Mouse (Mus musculus) retina, postnatal 1 day (tissue): Measurements from ENCODE around the gene Xdh.
A peak's percentile ranks its signal among the peaks of the same experiment; 100 is the strongest.
"Not testable (repeated sequence)": the region's sequence is repeated elsewhere in the genome, so short reads cannot be mapped to it uniquely, and the experiment has no call there.

Experiments used
- DNase-seq: peaks from one replicate; pipeline ENCODE4 v3.0.0-alpha.2; 2012

Xdh gene

GRCm38 (mm10) chr17:73879262-73879916 lies 70.6 kb downstream of the Xdh start:
- DNase-seq: peak; percentile 29

- DNase-seq: no peak
These were observed 74.3 kb downstream of the Xdh start for GRCm38 (mm10) chr17:73875674-73876073.

DNA sequence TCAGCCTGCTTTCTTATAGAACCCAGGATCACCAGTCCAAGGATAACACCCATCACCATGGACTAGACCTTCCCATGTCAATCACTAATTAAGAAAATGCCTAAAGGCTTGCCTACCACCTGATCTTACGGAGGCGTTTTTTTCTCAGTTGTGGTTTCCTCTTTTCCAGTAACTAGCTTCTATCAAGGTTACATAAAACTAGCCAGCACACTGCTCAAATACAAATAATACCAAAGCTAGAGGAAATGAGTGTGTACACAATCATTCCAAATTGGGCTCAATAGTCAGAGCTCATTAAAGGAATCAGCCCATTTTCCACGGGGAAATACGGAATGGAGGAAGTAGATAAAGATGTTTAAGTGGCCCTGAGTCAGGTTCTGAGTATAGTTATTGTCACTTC lies 74.7 kb downstream of the Xdh start:
- DNase-seq: no peak

GRCm38 (mm10) chr17:73870956-73871605 lies 78.9 kb downstream of the Xdh start:
- DNase-seq: no peak

GRCm38 (mm10) chr17:73869008-73869685 lies 80.8 kb downstream of the Xdh start:
- DNase-seq: no peak

DNA sequence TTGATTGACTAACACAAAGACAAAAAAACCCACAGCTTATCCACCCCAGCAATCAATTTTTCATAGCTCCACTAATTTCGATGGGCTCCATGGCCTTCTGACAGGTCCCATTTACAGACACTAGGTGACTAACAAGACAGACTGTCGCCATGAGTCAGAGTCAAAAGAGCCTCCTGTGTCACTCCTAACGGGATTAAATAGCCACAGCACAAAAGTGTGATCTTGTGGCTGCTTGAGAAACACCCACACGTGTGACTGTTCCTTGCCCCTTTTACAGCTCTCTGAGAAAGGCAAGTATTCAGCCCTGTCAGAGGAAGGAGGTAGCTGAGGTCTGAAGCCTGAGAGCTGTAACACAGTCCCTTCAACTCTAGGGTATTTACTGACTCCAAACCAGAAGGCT lies 96.3 kb downstream of the Xdh start:
- DNase-seq: no peak

GRCm38 (mm10) chr17:73853041-73853440 lies 97.0 kb downstream of the Xdh start:
- no peak for DNase-seq

DNA sequence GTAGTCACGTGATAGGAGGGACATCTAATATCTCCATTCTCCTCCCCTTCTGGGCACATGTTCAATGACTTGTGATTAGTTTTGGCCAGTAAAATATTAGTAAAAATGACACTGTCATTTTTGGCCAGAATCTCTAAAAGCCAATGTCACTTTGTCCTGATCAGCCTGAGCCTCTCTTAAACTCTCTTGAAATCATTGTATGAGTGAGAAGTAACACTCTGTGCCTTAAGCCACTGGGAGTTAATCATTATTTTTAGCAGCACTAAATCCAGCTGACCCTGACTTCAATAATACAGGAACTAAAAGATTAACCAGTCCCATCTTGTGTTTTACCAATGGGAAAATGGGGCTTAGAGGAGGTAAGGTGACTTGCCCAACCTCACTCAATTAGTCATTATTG lies 102.6 kb downstream of the Xdh start:
- DNase-seq: no peak

- no peak for DNase-seq
These were observed 104.4 kb downstream of the Xdh start for GRCm38 (mm10) chr17:73845632-73846031.

- DNase-seq: no peak
These were observed 107.0 kb downstream of the Xdh start for GRCm38 (mm10) chr17:73842963-73843362.

- DNase-seq: not testable (repeated sequence)
These were observed 110.1 kb downstream of the Xdh start for GRCm38 (mm10) chr17:73839876-73840275.

- no peak for DNase-seq
These were observed 110.7 kb downstream of the Xdh start for GRCm38 (mm10) chr17:73839086-73839835.

DNA sequence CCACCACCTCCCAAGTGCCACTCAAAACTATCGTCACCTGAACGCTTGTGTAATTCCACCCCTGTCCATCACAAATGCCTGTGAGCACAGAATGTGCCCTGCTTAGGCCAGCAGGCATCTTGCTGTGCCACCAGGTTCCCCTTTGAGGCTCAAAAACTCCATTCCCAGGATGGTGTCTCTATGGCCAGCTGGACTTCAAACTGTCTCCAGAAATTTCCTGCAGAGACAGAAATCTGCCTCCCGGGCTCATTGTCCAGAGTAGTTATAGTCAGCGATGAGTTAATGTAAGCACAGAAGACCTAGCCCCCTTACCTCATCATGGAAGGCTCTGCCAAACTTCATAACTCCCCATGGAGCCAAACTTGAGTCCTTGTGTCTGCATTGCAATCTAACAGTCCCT lies 112.8 kb downstream of the Xdh start:
- DNase-seq: no peak

DNA sequence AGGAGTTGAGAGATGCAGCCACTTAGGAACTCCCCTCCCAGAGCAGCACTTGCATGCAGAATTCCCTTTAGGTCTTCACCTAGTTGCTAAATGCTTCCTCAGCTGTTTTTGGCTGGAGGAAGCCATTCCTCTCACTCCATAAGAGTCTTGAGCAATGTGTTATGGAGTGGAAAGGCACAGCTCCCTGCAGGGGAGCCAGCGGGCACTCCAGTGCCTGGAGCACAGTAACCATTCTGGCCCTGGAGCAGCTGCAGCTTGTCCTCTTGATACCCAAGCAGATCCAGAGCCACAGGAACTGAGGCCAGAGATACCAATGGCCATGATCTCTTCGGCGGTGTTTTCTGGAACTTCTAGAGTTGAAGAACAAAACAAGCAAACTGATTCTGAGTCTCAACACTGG lies 113.4 kb downstream of the Xdh start:
- DNase-seq: no peak
